Mouse (Mus musculus) hindbrain, embryonic 13.5 days (tissue): Measurements from ENCODE around the gene Tll2. TPM values are rescaled to one million over a fixed set of nuclear protein-coding genes. Genes with fewer than 3 reads are reported as not detected.
A peak's percentile ranks its signal among the peaks of the same experiment; 100 is the strongest.

Source experiments
- ATAC-seq: fragments of 200-750 bp; cut with Nextera tagmentation; 2 replicates; pipeline ENCODE4 v1.8.0; 2017; ENCODE audit warnings: moderate TSS enrichment; ENCODE audit not compliant: low FRiP score
- H3K27ac ChIP-seq: fragments of 300-500 bp; sonication (generic); 2 replicates; pipeline ENCODE4 v1.5.1; 2015; ENCODE audit warnings: inconsistent platforms, mild to moderate bottlenecking, moderate library complexity
- H3K27me3 ChIP-seq: fragments of 300-500 bp; sonication (generic); 2 replicates; pipeline ENCODE4 v1.6.1; 2015; ENCODE audit warnings: mild to moderate bottlenecking, inconsistent platforms
- H3K36me3 ChIP-seq: fragments of 300-500 bp; sonication (generic); 2 replicates; pipeline ENCODE4 v1.6.1; 2015; ENCODE audit warnings: mild to moderate bottlenecking, inconsistent platforms
- H3K4me1 ChIP-seq: fragments of 300-500 bp; sonication (generic); replicated peaks from 2 replicates; pipeline ENCODE4 v1.6.1; 2015; ENCODE audit warnings: inconsistent platforms
- H3K4me2 ChIP-seq: fragments of 300-500 bp; sonication (generic); 2 replicates; pipeline ENCODE4 v1.6.1; 2015; ENCODE audit warnings: inconsistent platforms, mild to moderate bottlenecking, moderate library complexity
- H3K4me3 ChIP-seq: fragments of 300-500 bp; sonication (generic); 2 replicates; pipeline ENCODE4 v1.5.1; 2015; ENCODE audit warnings: mild to moderate bottlenecking, inconsistent platforms
- H3K9ac ChIP-seq: fragments of 300-500 bp; sonication (generic); 2 replicates; pipeline ENCODE4 v1.6.1; 2015; ENCODE audit warnings: mild to moderate bottlenecking, inconsistent platforms
- H3K9me3 ChIP-seq: fragments of 300-500 bp; sonication (generic); 2 replicates; pipeline ENCODE4 v1.6.1; 2016; ENCODE audit warnings: inconsistent platforms
- WGBS: fragments of 180-500 bp; shearing (Covaris S2); methylation state at CpG from one replicate; pipeline ENCODE4 v1.1.7; 2015; 5-methylcytosine and 5-hydroxymethylcytosine counted together
- polyA plus RNA-seq: library from polyadenylated mRNA; unstranded; fragments of >200 nt; fragmentation: Nextera tagmentation; extraction: Ambion mirVana; gene quantifications from 2 replicates; pipeline ENCODE4 v1.2.1, GENCODE M21; 2015

Gene Tll2
- polyA plus RNA-seq, 1 experiment from 2014 or later: 0.60 TPM

DNA sequence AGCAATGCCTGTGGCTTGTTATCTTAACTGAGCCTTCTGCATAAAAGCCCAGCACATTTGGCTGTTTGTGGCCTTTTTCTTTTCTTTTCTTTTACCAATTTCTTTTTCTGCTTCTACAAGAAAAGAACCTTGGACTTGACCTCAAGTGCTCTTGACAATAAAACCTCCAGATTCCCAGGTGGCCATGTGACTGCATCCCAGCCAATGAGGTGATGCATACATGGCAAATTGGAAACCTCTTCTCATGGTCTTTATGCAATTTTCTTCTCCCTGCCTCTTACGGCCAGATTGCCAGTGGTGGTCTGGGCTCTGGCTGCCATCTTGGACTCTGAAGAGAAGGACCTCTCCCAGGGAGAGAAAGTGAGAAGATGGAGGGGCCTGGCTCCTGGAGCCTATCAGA is 13.3 kb downstream of the Tll2 start:
- WGBS: 88% methylated on average over 1 of the region's 1 CpGs
- Histone ChIP-seq H3K27ac (no peak overlapping the region), H3K4me2 (no peak overlapping the region), H3K4me3 (no peak overlapping the region), H3K9me3 (no peaks in the 10 kb centered on the region), H3K9ac (no peak overlapping the region), H3K36me3 (no peaks in the 10 kb centered on the region), H3K27me3 (0 out of 2 replicates have a peak, but pooled peaks cover 16% of the 10 kb centered on the region), H3K4me1 (peaks cover 39% of the 10 kb centered on the region)
- ATAC-seq: no peak

GRCm38 (mm10) chr19:41192953-41193352 is 13.7 kb downstream of the Tll2 start:
- 66% methylated on average over 4 of the region's 4 CpGs for WGBS
- Histone ChIP-seq H3K4me1 (peaks cover 39% of the 10 kb centered on the region), H3K27ac (no peak overlapping the region), H3K9me3 (no peaks in the 10 kb centered on the region), H3K36me3 (no peaks in the 10 kb centered on the region), H3K4me3 (no peak overlapping the region), H3K27me3 (0 out of 2 replicates have a peak, but pooled peaks cover 16% of the 10 kb centered on the region), H3K4me2 (no peak overlapping the region), H3K9ac (no peak overlapping the region)
- ATAC-seq: no peak

GRCm38 (mm10) chr19:41191724-41192123 is 14.9 kb downstream of the Tll2 start:
- H3K9me3 ChIP-seq: no peaks in the 10 kb centered on the region
- H3K4me1 ChIP-seq: peaks cover 39% of the 10 kb centered on the region
- 0 out of 2 replicates have a peak, but pooled peaks cover 16% of the 10 kb centered on the region for H3K27me3 ChIP-seq
- no peak overlapping the region for H3K9ac ChIP-seq
- ATAC-seq: peak; percentile 32; the same call in 1 of the 2 replicates
- H3K4me3 ChIP-seq: no peak overlapping the region
- no peaks in the 10 kb centered on the region for H3K36me3 ChIP-seq
- WGBS: 79% methylated on average over 9 of the region's 9 CpGs
- no peak overlapping the region for H3K27ac ChIP-seq
- no peak overlapping the region for H3K4me2 ChIP-seq

DNA sequence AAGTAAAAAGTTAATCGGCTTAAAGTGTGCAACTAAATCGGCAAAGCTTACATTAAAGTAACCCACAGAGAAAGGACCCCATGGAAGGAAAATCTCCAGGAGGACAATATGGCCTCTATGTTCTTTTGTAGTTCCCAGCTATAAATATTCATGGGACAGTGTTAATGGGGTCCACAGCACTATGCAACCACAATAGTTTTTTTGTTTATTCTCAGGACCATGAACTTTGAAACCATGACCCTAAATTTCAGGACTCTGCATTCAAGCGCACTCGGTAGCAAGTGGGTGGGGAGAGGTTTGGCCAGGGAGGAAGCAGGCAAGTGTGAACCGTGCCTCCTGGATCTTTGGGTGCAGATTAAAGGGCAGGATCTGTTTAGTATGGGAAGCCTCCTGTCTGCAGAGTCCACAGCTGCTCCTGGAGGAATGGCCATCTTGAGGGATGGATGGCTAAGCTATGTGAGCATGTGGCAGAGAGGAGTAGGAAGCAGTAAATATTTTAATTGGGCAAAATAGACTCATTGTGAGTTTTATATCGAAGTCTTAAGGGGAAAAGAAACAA is 15.7 kb downstream of the Tll2 start:
- Histone ChIP-seq H3K9ac (no peak overlapping the region), H3K4me3 (no peak overlapping the region), H3K9me3 (no peaks in the 10 kb centered on the region), H3K4me2 (no peak overlapping the region), H3K27me3 (0 out of 2 replicates have a peak, but pooled peaks cover 16% of the 10 kb centered on the region), H3K27ac (no peak overlapping the region), H3K36me3 (no peaks in the 10 kb centered on the region), H3K4me1 (peaks cover 39% of the 10 kb centered on the region)
- 22% methylated on average over 6 of the region's 6 CpGs for WGBS
- ATAC-seq: 0 out of 2 replicates have a peak, but pooled peaks have one; percentile 39

DNA sequence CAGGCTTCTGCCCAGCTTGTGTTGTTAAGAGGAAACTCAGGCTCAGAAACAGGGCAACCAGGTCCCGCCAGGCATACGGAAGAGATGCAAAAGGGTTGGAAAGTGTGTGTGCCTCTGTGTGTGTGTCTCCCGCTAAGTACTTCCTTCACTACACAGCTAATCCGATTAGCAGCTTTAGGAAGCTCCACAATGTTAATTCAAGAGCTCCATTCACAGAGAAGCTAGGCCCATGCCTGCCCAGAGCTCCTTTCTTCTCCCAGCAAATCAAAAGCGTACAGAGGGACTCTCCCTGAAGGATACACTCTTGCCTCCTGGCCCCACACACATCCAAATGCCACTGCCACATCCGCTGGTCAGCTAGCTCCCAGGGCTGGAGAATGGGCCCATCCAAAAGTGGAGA is 29.3 kb downstream of the Tll2 start:
- H3K27me3 ChIP-seq: 0 out of 2 replicates have a peak, but pooled peaks cover 6% of the 10 kb centered on the region
- no peaks in the 10 kb centered on the region for H3K36me3 ChIP-seq

GRCm38 (mm10) chr19:41176881-41177280 is 29.8 kb downstream of the Tll2 start:
- WGBS: 76% methylated on average over 2 of the region's 2 CpGs
- Histone ChIP-seq H3K4me1 (no peaks in the 10 kb centered on the region), H3K27me3 (0 out of 2 replicates have a peak, but pooled peaks cover 6% of the 10 kb centered on the region), H3K4me2 (no peak overlapping the region), H3K36me3 (no peaks in the 10 kb centered on the region), H3K9me3 (no peaks in the 10 kb centered on the region), H3K9ac (no peak overlapping the region), H3K27ac (no peak overlapping the region), H3K4me3 (no peak overlapping the region)
- no peak for ATAC-seq

More for the DNA sequence above, 29.3 kb downstream of the Tll2 start:
- ATAC-seq: no peak
- WGBS: 47% methylated on average over 6 of the region's 6 CpGs
- H3K4me1 ChIP-seq: no peaks in the 10 kb centered on the region
- no peak overlapping the region for H3K4me2 ChIP-seq
- no peak overlapping the region for H3K9ac ChIP-seq
- no peaks in the 10 kb centered on the region for H3K9me3 ChIP-seq
- H3K4me3 ChIP-seq: no peak overlapping the region
- no peak overlapping the region for H3K27ac ChIP-seq

GRCm38 (mm10) chr19:41165914-41166235 is 40.8 kb downstream of the Tll2 start:
- WGBS: 64% methylated on average over 5 of the region's 5 CpGs
- H3K9ac ChIP-seq: no peak overlapping the region
- peaks cover 9% of the 10 kb centered on the region for H3K27me3 ChIP-seq
- no peak overlapping the region for H3K4me2 ChIP-seq
- no peak for ATAC-seq
- no peak overlapping the region for H3K27ac ChIP-seq
- H3K4me3 ChIP-seq: no peak overlapping the region
- H3K9me3 ChIP-seq: no peaks in the 10 kb centered on the region
- H3K4me1 ChIP-seq: peaks cover 25% of the 10 kb centered on the region
- no peaks in the 10 kb centered on the region for H3K36me3 ChIP-seq

GRCm38 (mm10) chr19:41165144-41165913 is 41.3 kb downstream of the Tll2 start:
- 50% methylated on average over 14 of the region's 14 CpGs for WGBS
- Histone ChIP-seq H3K4me1 (peaks cover 25% of the 10 kb centered on the region), H3K27me3 (peaks cover 9% of the 10 kb centered on the region), H3K36me3 (no peaks in the 10 kb centered on the region), H3K9ac (no peak overlapping the region), H3K4me2 (no peak overlapping the region), H3K27ac (no peak overlapping the region), H3K9me3 (no peaks in the 10 kb centered on the region), H3K4me3 (no peak overlapping the region)
- ATAC-seq: no peak

- peak; percentile 67 for ATAC-seq
- peaks cover 12% of the 10 kb centered on the region for H3K27me3 ChIP-seq
- no peak overlapping the region for H3K4me2 ChIP-seq
- H3K9ac ChIP-seq: no peak overlapping the region
- peaks cover 25% of the 10 kb centered on the region for H3K4me1 ChIP-seq
- WGBS: 17% methylated on average over 10 of the region's 10 CpGs
- no peak overlapping the region for H3K4me3 ChIP-seq
- H3K36me3 ChIP-seq: no peaks in the 10 kb centered on the region
- H3K27ac ChIP-seq: peak overlapping the region; percentile 52; the same call in 1 of the 2 replicates
- no peaks in the 10 kb centered on the region for H3K9me3 ChIP-seq
Measured at GRCm38 (mm10) chr19:41164447-41165095, 42.1 kb downstream of the Tll2 start.

DNA sequence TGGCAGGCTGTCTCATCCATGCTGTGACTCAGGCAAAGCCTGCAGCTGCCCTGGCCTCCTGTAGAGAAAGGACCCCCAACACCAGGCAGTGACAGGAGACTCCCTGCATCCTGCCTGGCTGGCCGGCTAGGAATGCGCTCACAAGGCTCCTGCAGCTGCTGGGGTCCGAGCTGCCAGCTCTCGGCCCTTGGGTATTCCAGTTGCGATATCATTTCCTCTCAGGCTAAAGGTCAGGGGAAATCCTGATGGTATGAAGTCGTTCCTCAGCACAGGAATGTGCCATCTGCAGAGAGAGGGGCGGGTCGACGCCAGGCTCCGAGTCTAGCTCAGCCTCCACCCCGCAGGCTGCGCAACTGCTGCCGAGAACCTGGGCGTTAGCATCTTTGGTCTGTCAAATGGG is 46.2 kb downstream of the Tll2 start:
- no peak overlapping the region for H3K27ac ChIP-seq
- H3K4me2 ChIP-seq: no peak overlapping the region
- no peak for ATAC-seq
- WGBS: 51% methylated on average over 14 of the region's 14 CpGs
- no peak overlapping the region for H3K9ac ChIP-seq
- H3K4me3 ChIP-seq: no peak overlapping the region
- H3K27me3 ChIP-seq: peaks cover 9% of the 10 kb centered on the region
- no peaks in the 10 kb centered on the region for H3K36me3 ChIP-seq
- H3K9me3 ChIP-seq: no peaks in the 10 kb centered on the region
- H3K4me1 ChIP-seq: peaks cover 17% of the 10 kb centered on the region

DNA sequence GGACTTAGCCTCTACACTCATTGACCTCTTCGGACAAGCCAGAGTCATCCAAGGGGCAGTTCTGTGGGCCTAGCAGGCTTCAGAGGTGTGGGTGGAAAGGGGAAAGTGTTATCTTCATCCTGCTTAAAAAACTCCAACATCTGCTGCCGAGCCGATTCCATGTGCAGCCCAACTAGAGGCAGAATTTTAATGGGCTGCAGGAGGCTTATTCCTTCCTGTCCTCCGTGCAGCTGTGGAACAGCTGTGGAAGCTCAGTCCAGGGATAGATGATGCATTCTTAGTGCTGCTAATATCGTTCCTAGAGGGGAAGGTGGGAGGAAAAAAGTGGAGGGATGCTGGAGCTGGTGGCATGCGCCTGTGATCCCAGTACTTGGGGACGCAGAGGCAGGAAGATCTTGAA is 52.0 kb downstream of the Tll2 start:
- Histone ChIP-seq H3K27ac (no peak overlapping the region), H3K36me3 (no peaks in the 10 kb centered on the region), H3K4me2 (no peak overlapping the region), H3K4me1 (no peaks in the 10 kb centered on the region), H3K4me3 (no peak overlapping the region), H3K9ac (no peak overlapping the region), H3K27me3 (no peaks in the 10 kb centered on the region), H3K9me3 (no peaks in the 10 kb centered on the region)
- 80% methylated on average over 7 of the region's 7 CpGs for WGBS
- ATAC-seq: no peak

DNA sequence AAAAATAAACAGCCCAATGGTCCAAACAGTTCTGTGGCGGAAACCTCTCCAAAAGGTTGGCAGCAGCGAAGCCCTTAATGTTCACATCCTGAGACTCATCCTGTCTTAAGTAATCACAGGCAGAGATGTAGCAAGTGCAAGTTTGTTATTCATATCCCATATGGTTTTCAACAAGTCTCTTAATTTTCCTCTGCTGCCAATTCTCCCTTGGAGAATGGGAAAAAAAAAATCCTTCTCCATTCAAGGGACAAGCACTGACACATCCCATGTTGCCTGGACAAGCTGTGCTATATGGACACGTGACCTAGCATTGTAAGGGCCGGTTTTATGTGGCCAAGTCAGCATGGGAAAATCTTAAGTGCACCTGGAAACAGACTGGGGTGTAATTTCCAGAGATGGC is 54.2 kb downstream of the Tll2 start:
- Histone ChIP-seq H3K9ac (no peak overlapping the region), H3K4me3 (no peak overlapping the region), H3K4me1 (no peaks in the 10 kb centered on the region), H3K27me3 (no peaks in the 10 kb centered on the region), H3K9me3 (no peaks in the 10 kb centered on the region), H3K4me2 (no peak overlapping the region), H3K27ac (no peak overlapping the region), H3K36me3 (no peaks in the 10 kb centered on the region)
- WGBS: 88% methylated on average over 4 of the region's 4 CpGs
- ATAC-seq: no peak
